Mouse (Mus musculus) midbrain, embryonic 13.5 days (tissue): ENCODE measurements around the gene Arvcf. TPM values are rescaled to one million over a fixed set of nuclear protein-coding genes. Genes with fewer than 3 reads are reported as not detected.

Source experiments
- ATAC-seq: fragments of 200-750 bp; cut with Nextera tagmentation; 2 replicates; pipeline ENCODE4 v1.8.0; 2017; ENCODE audit warnings: mild to moderate bottlenecking, moderate TSS enrichment, moderate library complexity
- H3K27ac ChIP-seq: fragments of 300-500 bp; sonication (generic); 2 replicates; pipeline ENCODE4 v1.5.1; 2015; ENCODE audit warnings: inconsistent platforms, mild to moderate bottlenecking, moderate library complexity
- H3K27me3 ChIP-seq: fragments of 300-500 bp; sonication (generic); 2 replicates; pipeline ENCODE4 v1.6.1; 2015; ENCODE audit warnings: mild to moderate bottlenecking, inconsistent platforms
- H3K36me3 ChIP-seq: fragments of 300-500 bp; sonication (generic); 2 replicates; pipeline ENCODE4 v1.6.1; 2015; ENCODE audit warnings: mild to moderate bottlenecking, inconsistent platforms
- H3K4me1 ChIP-seq: fragments of 300-500 bp; sonication (generic); replicated peaks from 2 replicates; pipeline ENCODE4 v1.6.1; 2015; ENCODE audit warnings: inconsistent platforms
- H3K4me2 ChIP-seq: fragments of 300-500 bp; sonication (generic); replicated peaks from 2 replicates; pipeline ENCODE4 v1.6.1; 2015; ENCODE audit warnings: moderate library complexity, mild to moderate bottlenecking, inconsistent platforms
- H3K4me3 ChIP-seq: fragments of 300-500 bp; sonication (generic); replicated peaks from 2 replicates; pipeline ENCODE4 v1.5.1; 2015; ENCODE audit warnings: mild to moderate bottlenecking, inconsistent platforms
- H3K9ac ChIP-seq: fragments of 300-500 bp; sonication (generic); replicated peaks from 2 replicates; pipeline ENCODE4 v1.6.1; 2015; ENCODE audit warnings: mild to moderate bottlenecking, inconsistent platforms
- H3K9me3 ChIP-seq: fragments of 300-500 bp; sonication (generic); 2 replicates; pipeline ENCODE4 v1.6.1; 2016; ENCODE audit warnings: mild to moderate bottlenecking, inconsistent platforms
- WGBS: fragments of 180-500 bp; shearing (Covaris S2); methylation state at CpG from one replicate; pipeline ENCODE4 v1.1.7; 2015; 5-methylcytosine and 5-hydroxymethylcytosine counted together
- polyA plus RNA-seq: library from polyadenylated mRNA; unstranded; fragments of >200 nt; fragmentation: Nextera tagmentation; extraction: Ambion mirVana; gene quantifications from 2 replicates; pipeline ENCODE4 v1.2.1, GENCODE M21; 2015

The Arvcf gene
- polyA plus RNA-seq, 1 experiment from 2014 or later = 111 TPM

DNA sequence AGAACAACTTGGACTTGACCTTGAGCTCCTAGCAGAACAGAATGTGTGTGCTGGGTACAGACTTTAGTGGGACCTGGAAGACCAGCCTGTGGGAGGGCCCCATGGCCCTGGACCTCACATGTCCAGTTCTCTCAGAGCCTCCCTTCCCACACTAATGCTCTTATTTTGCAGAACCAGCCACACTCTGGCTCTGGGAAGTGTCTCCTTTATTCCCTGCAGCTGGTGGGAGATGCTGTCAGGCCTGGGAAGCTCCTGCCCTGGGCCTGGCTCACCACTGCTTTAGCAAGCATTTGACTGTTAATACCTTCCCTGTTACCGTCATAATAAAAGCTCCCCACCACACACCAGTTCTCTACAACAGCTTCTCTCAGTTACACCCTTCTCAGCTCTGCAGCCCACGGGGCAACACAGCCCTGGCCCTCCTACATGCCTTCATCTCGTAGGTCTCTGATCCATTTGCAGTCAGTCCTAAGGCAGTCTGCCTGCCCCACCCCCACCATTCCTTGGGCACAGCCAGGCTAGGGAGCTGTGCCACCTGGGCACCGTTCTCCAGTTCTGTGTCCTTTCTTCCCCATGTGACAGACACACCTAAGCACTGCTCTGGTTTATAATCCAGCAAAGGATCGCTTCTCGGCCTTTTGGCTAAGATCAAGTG, 12.3 kb downstream of the Arvcf start:
- peaks cover 18% of the 10 kb centered on the region for H3K36me3 ChIP-seq
- ATAC-seq = no peak
- WGBS = 67% methylated on average over 6 of the region's 6 CpGs
- H3K4me3 ChIP-seq = no peak overlapping the region
- no peaks in the 10 kb centered on the region for H3K9me3 ChIP-seq
- H3K4me2 ChIP-seq = no peak overlapping the region
- no peak overlapping the region for H3K9ac ChIP-seq
- no peaks in the 10 kb centered on the region for H3K27me3 ChIP-seq
- H3K27ac ChIP-seq = no peak overlapping the region
- peaks cover 9% of the 10 kb centered on the region; the same call in 1 of the 2 replicates for H3K4me1 ChIP-seq

DNA sequence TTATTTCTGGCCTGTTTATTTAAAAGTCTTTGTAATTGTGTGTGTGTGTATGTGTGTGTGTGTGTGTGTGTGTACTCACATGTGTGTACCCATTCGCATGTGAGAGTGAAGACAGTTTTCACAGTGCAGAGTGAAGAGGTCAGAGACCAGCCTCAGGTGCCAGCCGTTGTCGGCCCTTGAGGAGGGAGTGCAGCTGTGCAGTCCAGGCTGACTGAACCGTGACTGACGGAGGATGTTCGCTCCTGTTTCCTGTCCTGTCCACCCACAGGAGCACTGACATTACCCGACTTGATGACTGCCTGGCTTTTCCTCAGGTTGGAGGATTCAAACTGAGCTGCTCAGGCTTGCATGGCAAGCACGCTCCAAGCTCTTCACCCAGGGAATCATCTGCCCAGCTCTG, 15.0 kb downstream of the Arvcf start:
- H3K4me1 ChIP-seq = peaks cover 7% of the 10 kb centered on the region; the same call in 1 of the 2 replicates
- no peak overlapping the region for H3K27ac ChIP-seq
- H3K27me3 ChIP-seq = no peaks in the 10 kb centered on the region
- H3K4me2 ChIP-seq = no peak overlapping the region
- no peak for ATAC-seq
- H3K9me3 ChIP-seq = no peaks in the 10 kb centered on the region
- H3K4me3 ChIP-seq = no peak overlapping the region
- 85% methylated on average over 8 of the region's 8 CpGs for WGBS
- H3K9ac ChIP-seq = no peak overlapping the region
- peaks cover 25% of the 10 kb centered on the region for H3K36me3 ChIP-seq

DNA sequence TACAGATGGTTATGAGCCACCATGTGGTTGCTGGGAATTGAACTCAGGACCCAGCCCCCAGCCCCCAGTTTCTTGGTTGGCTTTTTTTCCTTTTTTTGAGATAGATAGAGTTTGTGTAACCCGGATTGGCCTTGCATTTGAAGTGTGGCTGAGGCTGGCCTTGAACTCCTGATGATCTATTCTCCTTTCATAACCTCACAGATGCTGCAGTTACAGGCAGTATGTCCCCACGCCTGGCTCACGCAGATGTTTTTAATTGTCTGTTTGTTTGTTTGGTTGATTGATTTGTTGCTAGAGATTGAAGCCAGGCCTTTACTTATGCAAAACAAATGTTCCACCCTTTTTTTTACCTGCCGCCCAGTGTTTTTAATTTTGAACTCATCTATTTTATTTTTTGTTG, 18.9 kb downstream of the Arvcf start:
- no peaks in the 10 kb centered on the region for H3K27me3 ChIP-seq
- no peak overlapping the region for H3K27ac ChIP-seq
- WGBS = 95% methylated on average over 4 of the region's 4 CpGs
- peaks cover 30% of the 10 kb centered on the region for H3K36me3 ChIP-seq
- H3K9me3 ChIP-seq = no peaks in the 10 kb centered on the region
- no peak overlapping the region for H3K4me2 ChIP-seq
- H3K4me3 ChIP-seq = no peak overlapping the region
- no peak for ATAC-seq
- H3K4me1 ChIP-seq = no peaks in the 10 kb centered on the region
- H3K9ac ChIP-seq = no peak overlapping the region

DNA sequence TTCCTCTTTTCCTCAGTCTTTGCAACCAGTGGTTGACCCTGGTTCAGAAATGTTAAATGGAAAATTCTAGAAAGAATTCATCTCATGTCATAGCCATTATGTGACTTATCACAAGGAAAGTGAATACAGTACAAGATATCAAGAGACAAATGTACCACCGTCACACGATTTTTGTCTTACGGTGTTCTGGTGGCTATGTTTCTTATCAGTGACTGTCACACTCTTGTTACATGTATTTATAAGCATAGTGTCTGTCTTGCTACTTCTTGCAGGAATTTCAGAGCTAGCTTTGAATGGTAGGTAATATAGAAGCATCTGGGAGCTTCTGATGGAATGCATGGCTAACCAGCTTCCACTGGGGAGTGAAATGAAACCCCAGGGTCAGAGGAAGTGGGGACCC, 22.2 kb downstream of the Arvcf start:
- H3K9ac ChIP-seq = no peak overlapping the region
- H3K27ac ChIP-seq = no peak overlapping the region
- no peaks in the 10 kb centered on the region for H3K9me3 ChIP-seq
- H3K4me1 ChIP-seq = peaks cover 4% of the 10 kb centered on the region; the same call in 1 of the 2 replicates
- H3K36me3 ChIP-seq = peaks cover 21% of the 10 kb centered on the region
- 94% methylated on average over 3 of the region's 3 CpGs for WGBS
- H3K4me3 ChIP-seq = no peak overlapping the region
- no peak for ATAC-seq
- H3K27me3 ChIP-seq = no peaks in the 10 kb centered on the region
- H3K4me2 ChIP-seq = no peak overlapping the region

DNA sequence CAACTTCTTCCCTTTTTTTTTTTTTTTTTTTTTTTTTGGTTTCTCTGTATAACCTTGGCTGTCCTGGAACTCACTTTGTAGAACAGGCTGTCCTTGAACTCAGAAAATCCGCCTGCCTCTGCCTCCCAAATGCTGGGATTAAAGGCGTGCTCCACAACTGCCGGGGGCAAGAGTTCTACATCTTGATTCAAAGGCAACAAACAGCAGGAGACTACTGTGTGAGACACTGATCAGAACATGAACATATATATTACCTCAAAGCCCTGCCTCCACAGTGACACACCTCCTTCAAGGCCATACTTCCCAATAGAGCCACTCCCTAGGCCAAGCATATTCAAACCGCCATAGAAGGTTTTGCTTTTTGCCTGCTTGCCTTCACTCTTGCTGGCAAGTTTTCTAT, 25.6 kb downstream of the Arvcf start:
- no peak for ATAC-seq
- H3K9ac ChIP-seq = no peak overlapping the region
- H3K27ac ChIP-seq = no peak overlapping the region
- 92% methylated on average over 4 of the region's 4 CpGs for WGBS
- no peak overlapping the region for H3K4me3 ChIP-seq
- H3K4me1 ChIP-seq = peaks cover 22% of the 10 kb centered on the region
- no peaks in the 10 kb centered on the region for H3K9me3 ChIP-seq
- H3K4me2 ChIP-seq = no peak overlapping the region
- no peaks in the 10 kb centered on the region for H3K27me3 ChIP-seq
- H3K36me3 ChIP-seq = peaks cover 13% of the 10 kb centered on the region

DNA sequence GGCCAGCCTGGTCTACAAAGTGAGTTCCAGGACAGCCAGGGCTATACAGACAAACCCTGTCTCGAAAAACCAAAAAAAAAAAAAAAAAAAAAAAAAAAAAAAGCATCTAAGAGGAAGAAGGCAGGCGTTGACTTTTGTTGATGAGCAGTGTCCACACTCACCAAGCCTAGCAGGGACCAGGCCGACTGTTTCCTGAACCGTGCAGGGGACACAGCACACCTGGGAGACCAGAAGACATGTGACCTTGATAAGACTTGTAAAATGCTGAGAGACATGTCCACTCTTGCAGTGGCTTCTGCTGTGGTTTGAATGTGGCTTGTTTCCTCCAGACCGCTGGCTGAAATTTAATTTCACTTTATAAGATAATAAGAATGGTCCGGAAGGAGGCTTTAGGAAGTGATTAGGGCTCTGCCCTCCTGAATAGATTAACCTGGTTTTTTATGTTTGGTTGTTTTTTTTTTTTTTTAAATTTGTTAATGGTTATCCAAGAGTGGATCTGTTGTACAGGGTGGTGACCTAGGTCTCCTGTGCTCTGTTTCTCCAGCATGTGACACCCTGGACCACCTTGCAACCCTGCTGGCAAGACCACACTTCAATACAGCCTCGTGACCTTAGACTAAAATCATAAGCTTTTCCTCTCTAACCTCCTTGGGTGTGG, 28.4 kb downstream of the Arvcf start:
- Histone ChIP-seq H3K9ac (no peak overlapping the region), H3K9me3 (no peaks in the 10 kb centered on the region), H3K4me1 (peaks cover 50% of the 10 kb centered on the region), H3K27ac (peak overlapping the region; percentile 25; the same call in 1 of the 2 replicates), H3K4me3 (no peak overlapping the region), H3K27me3 (no peaks in the 10 kb centered on the region), H3K4me2 (no peak overlapping the region), H3K36me3 (peaks cover 10% of the 10 kb centered on the region)
- 84% methylated on average over 7 of the region's 7 CpGs for WGBS
- ATAC-seq = no peak

DNA sequence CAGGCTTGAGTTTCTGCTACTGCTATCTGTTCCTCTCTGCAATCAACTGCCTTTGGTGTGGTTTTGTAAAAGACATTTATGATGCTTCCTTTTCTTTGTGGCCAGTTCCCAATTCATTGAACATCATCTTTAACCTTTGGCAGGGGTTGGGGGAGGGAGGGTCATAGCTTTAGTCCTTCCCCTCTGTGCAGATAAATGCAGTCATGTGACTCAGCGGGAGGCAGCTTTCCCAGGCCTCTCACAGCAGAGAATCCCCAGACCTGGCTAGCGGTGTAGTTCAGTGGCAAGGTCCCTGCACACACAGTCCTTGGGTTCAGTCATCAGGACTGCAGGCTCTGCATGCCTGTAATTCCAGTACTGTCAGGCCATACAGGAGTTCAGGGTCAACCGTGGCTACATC, 29.2 kb downstream of the Arvcf start:
- Histone ChIP-seq H3K27me3 (no peaks in the 10 kb centered on the region), H3K36me3 (peaks cover 6% of the 10 kb centered on the region), H3K9ac (0 out of 2 replicates have a peak overlapping the region, but pooled peaks have one; percentile 36), H3K4me3 (no peak overlapping the region), H3K4me2 (no peak overlapping the region), H3K9me3 (no peaks in the 10 kb centered on the region), H3K27ac (peak overlapping the region; percentile 25; the same call in 1 of the 2 replicates), H3K4me1 (peaks cover 58% of the 10 kb centered on the region)
- WGBS = 23% methylated on average over 3 of the region's 3 CpGs
- no peak for ATAC-seq

DNA sequence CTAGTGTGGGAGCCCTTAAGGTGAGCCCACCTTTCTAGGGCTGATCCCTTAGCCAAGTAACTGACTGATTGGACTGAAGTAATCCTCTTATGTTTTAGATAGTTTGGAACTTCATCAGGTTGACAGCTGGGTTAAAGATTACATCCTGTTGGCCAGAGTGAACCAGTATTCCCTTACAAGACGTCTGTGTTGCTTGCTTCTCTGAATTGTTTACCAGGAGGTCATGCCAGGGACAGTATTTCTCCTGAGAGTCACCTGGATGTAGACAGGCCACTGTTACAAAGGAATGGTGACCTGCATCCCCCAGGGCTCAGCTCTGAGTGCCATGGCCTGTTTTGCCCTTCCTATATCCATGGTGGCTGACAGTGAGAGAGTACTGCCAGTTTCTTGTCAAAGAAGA, 30.5 kb downstream of the Arvcf start:
- Histone ChIP-seq H3K4me1 (peaks cover 71% of the 10 kb centered on the region), H3K27ac (0 out of 2 replicates have a peak overlapping the region, but pooled peaks have one; percentile 86), H3K36me3 (no peaks in the 10 kb centered on the region), H3K4me3 (no peak overlapping the region), H3K9ac (no peak overlapping the region), H3K4me2 (no peak overlapping the region), H3K27me3 (no peaks in the 10 kb centered on the region), H3K9me3 (no peaks in the 10 kb centered on the region)
- WGBS = 47% methylated on average over 1 of the region's 1 CpGs
- ATAC-seq = no peak

DNA sequence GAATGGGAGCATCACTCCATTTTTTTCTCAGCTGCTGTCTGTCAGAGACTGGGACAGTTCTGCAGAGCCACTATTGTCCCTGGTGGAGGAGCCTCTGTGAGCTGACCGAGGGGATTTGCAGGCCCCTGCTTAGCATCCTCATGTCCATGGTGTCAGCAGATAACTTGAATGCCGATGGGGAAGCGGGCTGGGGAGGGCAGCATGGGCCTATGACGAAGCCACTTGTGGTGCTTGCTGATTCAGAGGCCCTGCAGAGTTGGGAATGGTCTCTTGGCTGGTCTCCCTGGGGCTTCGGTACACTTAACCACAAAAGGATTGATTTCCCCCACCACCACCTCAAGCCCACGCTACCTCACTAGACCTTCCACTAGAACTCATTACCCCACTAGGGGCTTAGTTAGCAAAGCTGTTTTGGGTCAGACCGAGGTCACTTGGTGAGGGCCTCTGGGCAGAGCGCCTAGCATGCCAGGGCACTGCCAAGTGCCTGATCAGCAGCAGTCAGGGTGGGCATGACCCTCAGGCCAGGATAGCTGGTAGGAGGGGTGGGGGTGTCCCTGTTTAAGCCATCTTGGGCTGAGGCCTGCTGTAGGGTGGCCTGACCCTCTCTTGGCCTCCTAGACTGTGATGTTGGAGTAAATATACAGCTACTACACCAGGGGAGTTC, 31.5 kb downstream of the Arvcf start:
- no peak overlapping the region for H3K4me2 ChIP-seq
- WGBS = 49% methylated on average over 8 of the region's 8 CpGs
- H3K27me3 ChIP-seq = no peaks in the 10 kb centered on the region
- H3K27ac ChIP-seq = peak overlapping the region; percentile 86
- 0 out of 2 replicates have a peak overlapping the region, but pooled peaks have one; percentile 4 for H3K9ac ChIP-seq
- H3K4me1 ChIP-seq = peaks cover 79% of the 10 kb centered on the region
- no peak for ATAC-seq
- H3K36me3 ChIP-seq = no peaks in the 10 kb centered on the region
- H3K4me3 ChIP-seq = no peak overlapping the region
- no peaks in the 10 kb centered on the region for H3K9me3 ChIP-seq

DNA sequence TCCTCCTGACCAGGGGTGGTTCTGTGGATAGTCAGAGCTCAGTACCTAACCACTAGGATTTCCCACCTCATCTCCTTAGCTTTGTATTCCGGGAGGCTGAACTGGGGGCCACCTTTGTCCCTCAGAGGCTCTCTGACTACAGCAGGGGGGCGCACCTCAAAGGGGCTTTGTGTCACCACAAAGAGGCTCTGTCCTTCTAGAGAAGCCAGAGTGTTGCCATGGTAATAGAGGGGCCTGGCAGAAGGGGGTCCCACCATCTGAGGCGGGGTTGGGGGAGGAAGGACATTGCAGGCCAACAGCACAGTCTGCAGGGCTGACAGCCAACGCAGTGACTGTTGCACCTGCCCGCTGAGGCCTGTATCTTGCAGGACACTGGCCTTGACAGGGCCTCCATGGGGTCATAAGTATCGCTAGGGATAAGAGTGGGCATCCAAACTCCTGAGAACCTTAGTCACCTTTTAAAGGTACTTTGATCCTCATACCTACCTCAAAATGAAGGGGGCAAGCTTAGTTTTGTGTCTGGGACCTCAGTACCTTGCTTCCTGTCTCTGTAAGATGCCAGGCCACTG, 32.6 kb downstream of the Arvcf start:
- Histone ChIP-seq H3K9me3 (no peaks in the 10 kb centered on the region), H3K4me1 (peaks cover 84% of the 10 kb centered on the region), H3K36me3 (no peaks in the 10 kb centered on the region), H3K4me3 (no peak overlapping the region), H3K9ac (no peak overlapping the region; the same call in 1 of the 2 replicates), H3K4me2 (0 out of 2 replicates have a peak overlapping the region, but pooled peaks have one; percentile 2), H3K27ac (peak overlapping the region; percentile 86), H3K27me3 (no peaks in the 10 kb centered on the region)
- WGBS = 5% methylated on average over 6 of the region's 6 CpGs
- ATAC-seq = peak; percentile 89

DNA sequence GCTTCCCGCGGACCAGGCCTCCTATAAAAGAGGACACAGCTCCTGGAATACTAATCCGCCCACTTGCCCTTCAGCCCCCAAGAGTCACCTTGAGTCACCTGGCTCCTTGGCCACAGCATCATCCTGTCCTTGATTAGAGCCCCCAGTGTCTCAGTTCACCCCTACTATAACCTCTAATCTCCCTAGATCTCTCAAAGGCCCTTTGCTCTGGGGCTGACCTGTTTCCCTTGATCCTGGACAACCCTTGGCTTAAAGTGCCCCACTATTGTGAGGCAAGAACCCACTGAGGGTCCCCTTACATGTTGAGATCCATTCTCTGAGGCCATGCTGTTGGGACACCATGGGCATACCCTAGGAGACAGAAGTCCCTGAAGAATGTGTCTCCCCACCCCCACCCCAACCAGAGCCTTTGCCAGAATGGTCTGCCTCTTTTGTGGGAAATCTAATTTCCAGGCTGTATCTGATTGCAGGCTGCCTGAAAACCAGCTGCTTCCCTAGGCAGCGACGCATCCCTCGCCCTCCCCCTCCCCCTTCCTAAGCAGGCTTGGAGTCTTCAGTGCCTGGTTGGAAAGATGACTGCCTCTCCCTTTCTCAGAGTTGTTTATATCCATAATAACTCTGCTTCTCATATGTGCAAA, 33.8 kb downstream of the Arvcf start:
- H3K27me3 ChIP-seq = no peaks in the 10 kb centered on the region
- H3K4me3 ChIP-seq = no peak overlapping the region
- H3K27ac ChIP-seq = peak overlapping the region; percentile 86
- peak; percentile 55 for ATAC-seq
- peaks cover 89% of the 10 kb centered on the region for H3K4me1 ChIP-seq
- no peak overlapping the region for H3K4me2 ChIP-seq
- WGBS = 36% methylated on average over 6 of the region's 6 CpGs
- no peaks in the 10 kb centered on the region for H3K9me3 ChIP-seq
- no peaks in the 10 kb centered on the region for H3K36me3 ChIP-seq
- H3K9ac ChIP-seq = no peak overlapping the region
